Mouse (Mus musculus): ENCODE results near the gene Ksr1.
A peak's percentile ranks its signal among the peaks of the same experiment; 100 is the strongest.

Ksr1 gene

GRCm38 (mm10) chr11:78973381-78974150 lies 172.6 kb downstream of the Ksr1 start:
- no peak for DNase-seq

- no peak for DNase-seq
Observed at GRCm38 (mm10) chr11:78972811-78973351, 173.3 kb downstream of the Ksr1 start.

GRCm38 (mm10) chr11:78972328-78972727 lies 173.9 kb downstream of the Ksr1 start:
- no peak for DNase-seq

GRCm38 (mm10) chr11:78971746-78972145 lies 174.5 kb downstream of the Ksr1 start:
- DNase-seq, result no peak

GRCm38 (mm10) chr11:78971096-78971495 lies 175.1 kb downstream of the Ksr1 start:
- no peak for DNase-seq

GRCm38 (mm10) chr11:78968121-78968520 lies 178.1 kb downstream of the Ksr1 start:
- DNase-seq, result no peak

- DNase-seq, result peak; percentile 64
Observed at GRCm38 (mm10) chr11:78967371-78967770, 178.8 kb downstream of the Ksr1 start.

Data from liver (tissue).